ENCODE assay signal across 15 mouse cellular contexts in the genomic region with DNA sequence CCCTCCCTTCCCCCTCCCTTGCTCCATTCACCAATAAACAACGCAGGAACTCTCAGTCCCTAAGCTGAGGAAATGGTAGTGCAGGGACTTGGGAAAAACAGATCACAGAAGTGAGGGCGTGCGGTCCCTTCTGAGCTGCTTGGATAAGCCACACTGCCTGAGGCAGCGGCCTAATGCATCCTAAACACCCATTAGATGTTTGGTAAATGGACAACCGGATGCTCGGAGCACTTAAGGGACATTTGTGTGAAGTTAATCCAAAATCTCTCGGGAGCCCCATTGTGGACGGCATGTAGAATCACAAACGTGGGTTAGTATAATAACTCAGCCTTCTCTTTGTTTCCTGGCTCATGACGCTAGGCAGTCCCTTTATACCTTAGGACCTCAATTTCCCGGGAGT. TPM values are rescaled to one million over a fixed set of nuclear protein-coding genes. Genes with fewer than 3 reads are reported as not detected.
DNase-seq lines count a peak whose midpoint lies in the region; ATAC-seq lines count a peak whose summit lies in the region.
"Had no signal": no experiment of that assay in that cellular context is flagged by ENCODE, and none has a peak within 500 bp of the region (broad histone marks: within the 10 kb centered on the region; RNA-seq: fewer than 3 reads in every experiment).

No protein-coding gene starts in this region.

- no peak overlapping the region for H3K4me3 ChIP-seq in hindbrain, embryonic 12.5 days
- no peak overlapping the region for H3K4me3 ChIP-seq in hindbrain, embryonic 16.5 days (ENCODE audit: low read length)
- H3K4me3 ChIP-seq in lung, embryonic 15.5 days, result no peak overlapping the region
- no peak overlapping the region for H3K4me3 ChIP-seq in embryonic facial prominence, embryonic 14.5 days (ENCODE audit: low read depth, low read length)
- H3K4me3 ChIP-seq: megakaryocyte, embryonic 14.5 days had no signal

- H3K27ac ChIP-seq in hindbrain, embryonic 12.5 days, result no peak overlapping the region
- no peak overlapping the region for H3K27ac ChIP-seq in hindbrain, embryonic 16.5 days (ENCODE audit: low read depth, low read length)
- H3K27ac ChIP-seq in lung, embryonic 15.5 days, result peak overlapping the region; percentile 51
- H3K27ac ChIP-seq in embryonic facial prominence, embryonic 14.5 days (replicated peaks; ENCODE audit: low read depth, low read length), result no peak overlapping the region

- peak; percentile 46; the same call in 1 of the 2 replicates for ATAC-seq in hindbrain, embryonic 12.5 days (ENCODE audit: low FRiP score)
- ATAC-seq in hindbrain, embryonic 16.5 days, result no peak
- ATAC-seq in lung, embryonic 15.5 days (ENCODE audit: borderline replicate concordance, extremely low read depth, low FRiP score, low TSS enrichment), result peak; percentile 17; the same call in 1 of the 2 replicates
- ATAC-seq in embryonic facial prominence, embryonic 14.5 days (ENCODE audit: low read depth), result no peak; the same call in 1 of the 2 replicates

- no peaks in the 10 kb centered on the region for H3K27me3 ChIP-seq in hindbrain, embryonic 12.5 days
- H3K27me3 ChIP-seq in hindbrain, embryonic 16.5 days (replicated peaks; ENCODE audit: control insufficient read depth, insufficient read depth, low read length), result no peaks in the 10 kb centered on the region
- H3K27me3 ChIP-seq in lung, embryonic 15.5 days, result no peaks in the 10 kb centered on the region
- H3K27me3 ChIP-seq in embryonic facial prominence, embryonic 14.5 days (replicated peaks; ENCODE audit: control insufficient read depth, insufficient read depth, low read length), result no peaks in the 10 kb centered on the region

- peaks cover 31% of the 10 kb centered on the region for H3K4me1 ChIP-seq in hindbrain, embryonic 12.5 days
- peaks cover 5% of the 10 kb centered on the region for H3K4me1 ChIP-seq in hindbrain, embryonic 16.5 days (ENCODE audit: control insufficient read depth, insufficient read depth, low read depth, low read length)
- peaks cover 24% of the 10 kb centered on the region for H3K4me1 ChIP-seq in lung, embryonic 15.5 days
- H3K4me1 ChIP-seq in embryonic facial prominence, embryonic 14.5 days (ENCODE audit: control insufficient read depth, insufficient read depth, low read length), result peaks cover 5% of the 10 kb centered on the region; the same call in 1 of the 2 replicates
- H3K4me1 ChIP-seq: megakaryocyte, embryonic 14.5 days had no signal

- no peaks in the 10 kb centered on the region for H3K9me3 ChIP-seq in hindbrain, embryonic 12.5 days (replicated peaks)
- no peaks in the 10 kb centered on the region for H3K9me3 ChIP-seq in hindbrain, embryonic 16.5 days (ENCODE audit: control insufficient read depth, low read length)
- no peaks in the 10 kb centered on the region for H3K9me3 ChIP-seq in lung, embryonic 15.5 days
- no peaks in the 10 kb centered on the region for H3K9me3 ChIP-seq in embryonic facial prominence, embryonic 14.5 days (ENCODE audit: control insufficient read depth, low read length)

- H3K4me2 ChIP-seq in hindbrain, embryonic 12.5 days (replicated peaks), result no peak overlapping the region
- H3K4me2 ChIP-seq in hindbrain, embryonic 16.5 days (ENCODE audit: low read length), result no peak overlapping the region
- H3K4me2 ChIP-seq in lung, embryonic 15.5 days, result no peak overlapping the region
- no peak overlapping the region for H3K4me2 ChIP-seq in embryonic facial prominence, embryonic 14.5 days (ENCODE audit: low read depth, low read length)
- H3K4me2 ChIP-seq: liver, embryonic 11.5 days had no signal

- no peak for DNase-seq in lung, postnatal 25 days (ENCODE audit: low spot score)
- peak; percentile 63 for DNase-seq in embryonic facial prominence, embryonic 14.5 days (ENCODE audit: low spot score)
- peak; percentile 38 for DNase-seq in mesoderm, embryonic 11.5 days (ENCODE audit: low read depth, low spot score)
- DNase-seq in frontal cortex, postnatal 36 days (ENCODE audit: low spot score in 2 of 2), result no peak
- DNase-seq in cerebellum, postnatal 4 days (ENCODE audit: low spot score in 2 of 2), result no peak
- DNase-seq: cerebellum, adult 2 months; embryo, embryonic 11 days; heart, postnatal 4 days; right cerebral cortex, postnatal 14 days; thymus, postnatal 14 days had no signal

- whole genome bisulfite sequencing in hindbrain, embryonic 12.5 days, result 54% methylated on average over 11 of the region's 11 CpGs
- WGBS in hindbrain, embryonic 16.5 days, result 46% methylated on average over 11 of the region's 11 CpGs
- WGBS in lung, embryonic 15.5 days, result 41% methylated on average over 11 of the region's 11 CpGs
- WGBS in embryonic facial prominence, embryonic 14.5 days, result 29% methylated on average over 11 of the region's 11 CpGs

- no peak overlapping the region for H3K9ac ChIP-seq in hindbrain, embryonic 12.5 days
- no peak overlapping the region for H3K9ac ChIP-seq in hindbrain, embryonic 16.5 days (ENCODE audit: low read depth, low read length)
- H3K9ac ChIP-seq in lung, embryonic 15.5 days, result no peak overlapping the region
- no peak overlapping the region for H3K9ac ChIP-seq in embryonic facial prominence, embryonic 14.5 days (ENCODE audit: low read depth, low read length)

- no peaks in the 10 kb centered on the region for H3K36me3 ChIP-seq in hindbrain, embryonic 12.5 days
- no peaks in the 10 kb centered on the region for H3K36me3 ChIP-seq in hindbrain, embryonic 16.5 days (ENCODE audit: control insufficient read depth, insufficient read depth, low read length)
- no peaks in the 10 kb centered on the region for H3K36me3 ChIP-seq in lung, embryonic 15.5 days
- H3K36me3 ChIP-seq in embryonic facial prominence, embryonic 14.5 days (ENCODE audit: control insufficient read depth, insufficient read depth, low read length), result no peaks in the 10 kb centered on the region

RNA-seq across cellular contexts. Expression of a gene that starts 15.1 kb away (rescaled TPM):
- 28.6 and 29.8 TPM in 2 replicates for polyA plus RNA-seq in hindbrain, embryonic 12.5 days (2016; fragmentation: Nextera tagmentation; extraction: Ambion mirVana)
- polyA plus RNA-seq in hindbrain, embryonic 16.5 days (2015; fragmentation: Nextera tagmentation; extraction: Ambion mirVana), result 18.5 and 24.4 TPM in 2 replicates
- polyA plus RNA-seq in lung, embryonic 15.5 days (2015; fragmentation: Nextera tagmentation; extraction: Ambion mirVana), result 17.8 and 20.3 TPM in 2 replicates
- polyA plus RNA-seq in embryonic facial prominence, embryonic 14.5 days (2014; fragmentation: Nextera tagmentation; extraction: Ambion mirVana), result 14.2 and 16.2 TPM in 2 replicates

Comparison
In these comparisons a context has a peak if more than half of its experiments do, and no peak if none do; other contexts are left out.
1. ATAC-seq: peak in hindbrain, embryonic 12.5 days (single experiment) and lung, embryonic 15.5 days (single experiment); none in hindbrain, embryonic 16.5 days (single experiment) and embryonic facial prominence, embryonic 14.5 days (single experiment).
2. DNase-seq: peak in embryonic facial prominence, embryonic 14.5 days (single experiment) and mesoderm, embryonic 11.5 days (single experiment); none in lung, postnatal 25 days (single experiment), frontal cortex, postnatal 36 days (0 of 2) and cerebellum, postnatal 4 days (0 of 2).